Mouse (Mus musculus): Measurements from ENCODE around the gene Atp5mpl. TPM values are rescaled to one million over a fixed set of nuclear protein-coding genes. Genes with fewer than 3 reads are reported as not detected.
A peak's percentile ranks its signal among the peaks of the same experiment; 100 is the strongest.

Atp5mpl gene
- polyA plus RNA-seq (2015; fragmentation: Nextera tagmentation; extraction: Ambion mirVana): 924 and 941 TPM in 2 replicates

DNA sequence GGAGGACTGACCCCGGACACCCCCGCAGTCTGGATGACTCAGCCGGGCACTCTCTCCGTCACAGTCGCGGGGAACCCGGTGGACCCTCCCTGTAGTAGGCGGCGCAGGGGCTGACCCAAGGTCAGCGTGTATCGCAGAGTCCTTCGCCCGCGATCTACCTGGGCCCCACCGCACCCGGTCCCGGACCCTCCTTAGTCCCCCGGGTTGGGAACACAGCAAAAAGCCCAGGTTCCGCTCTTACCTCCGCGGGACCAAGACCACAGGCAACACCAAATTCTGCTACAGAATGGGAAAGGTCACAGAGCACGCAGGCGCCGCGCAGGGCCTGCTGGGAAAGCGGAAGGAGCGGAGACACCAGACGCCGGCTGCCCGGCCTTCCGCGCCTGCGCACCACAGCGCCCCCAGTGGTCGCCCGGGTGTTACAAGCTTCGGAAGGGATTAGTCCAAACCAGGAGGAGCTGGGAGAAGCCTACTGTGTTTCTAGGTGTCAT lies at the start of gene Atp5mpl:
TSS of gene Atp5mpl (minus strand) at position 295 of the 491 bp plus-strand sequence.
- Histone ChIP-seq H3K4me3 (replicated peaks) (peak within 1 kb of the TSS; percentile 74), H3K4me2 (replicated peaks) (peak within 1 kb of the TSS; percentile 74), H3K27me3 (replicated peaks) (no peaks in the 10 kb centered on the region), H3K27ac (peak within 1 kb of the TSS; percentile 59; the same call in 1 of the 2 replicates), H3K36me3 (0 out of 2 replicates have a peak, but pooled peaks cover 1% of the 10 kb centered on the region), H3K9me3 (no peaks in the 10 kb centered on the region), H3K9ac (peak within 1 kb of the TSS; percentile 83), H3K4me1 (replicated peaks) (0 out of 2 replicates have a peak, but pooled peaks cover 9% of the 10 kb centered on the region)
- under 1% methylated on average over 37 of the region's 37 CpGs for WGBS
- ATAC-seq: peak; percentile 96

DNA sequence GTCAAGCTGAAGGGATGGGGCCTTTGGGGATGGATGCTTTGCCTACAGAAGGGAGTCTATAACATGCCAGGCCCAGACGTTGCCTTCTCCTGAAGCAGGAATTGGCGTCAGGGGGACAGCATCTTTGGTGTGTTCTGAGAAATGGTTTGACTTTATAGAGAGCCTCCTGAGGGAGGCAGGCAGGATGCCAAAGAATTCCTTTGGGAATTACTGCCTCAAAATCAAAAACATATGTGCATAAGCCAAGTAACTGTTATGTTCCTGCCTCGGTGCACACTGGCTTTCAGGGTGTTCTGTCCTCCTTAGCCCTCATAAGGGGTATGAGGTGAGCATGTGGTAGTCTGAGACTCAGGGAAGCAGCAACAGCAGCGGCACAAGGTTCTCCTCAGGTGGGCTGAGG lies 49.6 kb upstream of the Atp5mpl start:
- Histone ChIP-seq H3K4me1 (replicated peaks) (no peaks in the 10 kb centered on the region), H3K27me3 (replicated peaks) (no peaks in the 10 kb centered on the region), H3K4me3 (replicated peaks) (no peak overlapping the region), H3K9ac (no peak overlapping the region), H3K36me3 (no peaks in the 10 kb centered on the region), H3K27ac (no peak overlapping the region), H3K9me3 (no peaks in the 10 kb centered on the region), H3K4me2 (replicated peaks) (no peak overlapping the region)
- no peak for ATAC-seq
- WGBS: 70% methylated on average over 4 of the region's 4 CpGs

DNA sequence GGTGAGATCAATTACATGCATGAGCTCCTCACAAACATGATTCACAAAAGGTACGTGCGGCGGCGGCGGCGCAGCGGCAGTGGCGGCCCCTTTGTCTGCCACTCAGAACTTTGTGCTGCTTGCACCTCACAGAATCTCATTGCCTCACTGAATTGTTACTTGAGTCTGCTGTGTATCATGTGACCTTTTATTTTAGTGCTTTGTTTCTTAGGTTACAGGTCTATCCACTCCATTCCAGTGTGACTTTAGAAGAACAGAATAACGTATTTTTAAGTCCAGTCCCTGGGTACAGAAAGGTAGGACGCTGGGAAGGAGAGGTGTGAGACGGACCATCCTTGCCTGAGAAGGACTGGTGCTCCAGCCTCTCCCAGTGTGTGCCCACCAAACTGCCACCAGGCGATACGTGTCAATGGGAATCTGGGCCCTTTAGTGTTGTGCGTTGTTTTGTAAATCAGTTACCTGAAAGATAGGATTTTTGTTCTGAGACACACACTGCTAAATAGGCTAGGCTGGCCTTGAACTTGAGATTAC lies 46.6 kb upstream of the Atp5mpl start:
- no peaks in the 10 kb centered on the region for H3K9me3 ChIP-seq
- ATAC-seq: peak; percentile 31
- 40% methylated on average over 14 of the region's 14 CpGs for WGBS

DNA sequence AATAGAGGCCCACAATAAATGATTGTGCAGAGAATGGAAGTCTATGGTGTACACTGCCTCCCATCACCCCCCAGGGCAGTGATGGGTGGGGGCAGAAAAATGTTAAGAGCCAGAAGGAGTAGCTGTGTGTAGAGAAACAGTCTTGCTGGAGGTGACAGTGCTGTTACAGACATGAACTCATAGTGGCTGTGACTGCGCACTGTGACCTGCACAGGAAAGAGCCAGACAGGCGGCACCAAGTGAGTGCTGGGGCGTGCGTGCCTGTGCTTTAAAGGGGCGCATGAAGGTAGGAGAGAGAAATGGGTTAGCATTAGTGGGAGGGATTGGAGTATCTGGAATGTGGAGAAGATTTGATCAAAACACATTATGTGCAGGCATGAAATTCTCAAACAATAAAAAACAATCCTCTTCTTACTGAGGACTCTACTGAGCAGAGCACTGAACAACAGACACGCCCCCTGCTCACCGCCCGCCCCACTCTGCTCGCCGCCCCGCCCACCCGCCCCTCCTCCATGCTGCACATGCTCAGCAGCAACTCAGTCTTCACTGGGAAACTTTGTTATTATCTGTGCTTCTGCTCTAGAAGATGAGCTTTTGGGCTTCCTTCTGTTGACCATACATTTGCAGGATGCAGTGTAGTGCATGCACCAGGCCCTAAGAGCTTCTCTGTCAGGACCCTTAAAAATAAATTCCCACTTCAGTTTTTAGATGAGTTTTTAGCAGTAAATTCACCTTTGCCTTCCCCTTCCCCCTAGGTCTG lies 45.9 kb upstream of the Atp5mpl start:
- peak; percentile 86 for ATAC-seq
- Histone ChIP-seq H3K9ac (no peak overlapping the region), H3K4me1 (replicated peaks) (no peaks in the 10 kb centered on the region)

More for the DNA sequence above, 46.6 kb upstream of the Atp5mpl start:
- no peaks in the 10 kb centered on the region for H3K27me3 ChIP-seq (replicated peaks)
- H3K36me3 ChIP-seq: no peaks in the 10 kb centered on the region
- H3K4me1 ChIP-seq (replicated peaks): no peaks in the 10 kb centered on the region
- no peak overlapping the region for H3K27ac ChIP-seq
- H3K4me2 ChIP-seq (replicated peaks): peak overlapping the region; percentile 33; the same call in 1 of the 2 replicates
- no peak overlapping the region for H3K4me3 ChIP-seq (replicated peaks)
- H3K9ac ChIP-seq: no peak overlapping the region

DNA sequence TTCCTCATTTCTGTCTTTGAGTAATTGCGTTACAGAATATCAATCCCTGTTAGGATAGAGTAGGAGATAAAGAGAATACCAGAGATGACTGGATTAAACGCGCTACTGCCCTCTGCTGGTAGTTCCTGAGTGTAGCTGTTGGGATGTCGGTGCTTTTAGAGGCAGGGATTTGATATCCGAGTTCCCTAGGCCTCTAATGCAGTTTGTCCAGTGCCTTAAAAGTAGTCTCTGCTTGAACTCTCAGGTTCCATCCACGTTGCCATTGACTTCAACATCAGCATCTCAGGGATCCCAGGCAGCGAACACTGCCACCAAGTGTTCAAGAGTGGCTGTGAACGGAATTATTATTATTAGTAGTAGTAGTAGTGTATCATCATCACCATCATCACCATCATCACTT lies 34.4 kb upstream of the Atp5mpl start:
- Histone ChIP-seq H3K9me3 (no peaks in the 10 kb centered on the region), H3K4me2 (replicated peaks) (no peak overlapping the region), H3K4me1 (replicated peaks) (no peaks in the 10 kb centered on the region), H3K9ac (no peak overlapping the region), H3K36me3 (no peaks in the 10 kb centered on the region), H3K27me3 (replicated peaks) (no peaks in the 10 kb centered on the region), H3K27ac (no peak overlapping the region), H3K4me3 (replicated peaks) (no peak overlapping the region)
- WGBS: 24% methylated on average over 8 of the region's 8 CpGs
- no peak for ATAC-seq

More for the DNA sequence above, 45.9 kb upstream of the Atp5mpl start:
- H3K4me2 ChIP-seq (replicated peaks): peak overlapping the region; percentile 33; the same call in 1 of the 2 replicates
- no peaks in the 10 kb centered on the region for H3K9me3 ChIP-seq
- H3K27ac ChIP-seq: no peak overlapping the region
- H3K27me3 ChIP-seq (replicated peaks): no peaks in the 10 kb centered on the region
- H3K36me3 ChIP-seq: no peaks in the 10 kb centered on the region
- H3K4me3 ChIP-seq (replicated peaks): no peak overlapping the region
- WGBS: 43% methylated on average over 12 of the region's 12 CpGs

DNA sequence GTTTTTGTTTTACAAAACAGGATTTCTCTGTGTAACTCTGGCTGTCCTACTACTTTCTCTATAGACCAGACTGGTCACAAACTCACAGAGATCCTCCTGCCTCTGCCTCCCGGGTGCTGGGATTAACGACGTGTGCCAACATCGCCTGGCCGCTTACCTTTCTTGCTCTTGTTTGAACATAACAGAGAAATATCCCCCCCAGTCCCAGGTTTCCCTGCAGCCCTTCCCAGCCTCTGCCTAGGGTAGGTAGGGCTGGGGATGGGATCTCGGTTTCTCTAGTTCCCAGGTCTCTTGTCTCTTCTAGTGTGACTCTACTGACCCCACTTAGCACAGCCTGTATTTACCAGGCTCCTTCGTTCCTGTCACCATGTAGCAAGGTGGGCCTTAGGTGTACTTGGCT lies 33.0 kb upstream of the Atp5mpl start:
- WGBS: 92% methylated on average over 7 of the region's 7 CpGs
- no peak overlapping the region for H3K9ac ChIP-seq

DNA sequence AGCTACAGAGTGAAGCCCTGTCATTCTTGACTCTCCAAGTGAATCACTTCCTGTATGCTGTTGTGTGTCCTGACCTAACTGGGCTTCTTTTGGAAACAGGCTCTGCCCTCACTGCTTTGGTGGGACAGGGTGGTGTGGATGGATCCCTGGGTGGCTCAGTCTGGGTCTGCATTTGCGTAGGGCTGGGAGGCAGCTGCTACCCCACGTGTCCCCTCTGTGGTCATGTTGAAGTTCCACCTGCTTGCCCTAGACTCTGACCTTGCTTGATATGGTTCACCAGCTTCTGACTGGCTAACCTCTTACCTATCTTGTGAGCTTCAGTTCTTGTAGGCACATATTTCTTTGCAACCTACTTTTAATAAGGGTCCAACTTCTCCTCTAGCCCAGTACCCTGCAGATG lies 28.4 kb upstream of the Atp5mpl start:
- 90% methylated on average over 2 of the region's 2 CpGs for WGBS
- H3K36me3 ChIP-seq: no peaks in the 10 kb centered on the region
- no peak for ATAC-seq

More for the DNA sequence above, 33.0 kb upstream of the Atp5mpl start:
- Histone ChIP-seq H3K4me3 (replicated peaks) (no peak overlapping the region), H3K36me3 (no peaks in the 10 kb centered on the region), H3K9me3 (no peaks in the 10 kb centered on the region), H3K27ac (no peak overlapping the region), H3K4me1 (replicated peaks) (no peaks in the 10 kb centered on the region), H3K4me2 (replicated peaks) (no peak overlapping the region), H3K27me3 (replicated peaks) (no peaks in the 10 kb centered on the region)
- ATAC-seq: no peak

DNA sequence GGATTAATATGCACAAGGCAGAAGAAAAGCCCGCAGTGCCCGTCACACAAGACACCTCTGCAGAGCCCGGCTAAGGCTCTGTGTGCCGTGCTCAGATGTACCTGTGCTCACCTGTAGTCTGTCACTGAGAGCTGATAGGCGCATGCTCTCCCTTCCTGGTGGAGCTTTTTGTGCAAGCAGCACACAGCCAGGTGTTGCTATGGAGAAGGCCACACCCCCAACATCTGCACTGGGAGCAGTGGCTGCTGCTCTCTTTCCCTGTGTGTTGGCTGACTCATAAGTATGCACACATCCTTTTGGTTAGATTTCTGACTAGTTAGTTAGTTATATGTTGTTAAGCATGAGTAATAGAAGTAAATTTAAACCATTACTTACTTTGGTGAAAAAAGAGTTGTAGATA lies 25.8 kb upstream of the Atp5mpl start:
- Histone ChIP-seq H3K4me3 (replicated peaks) (no peak overlapping the region), H3K9ac (no peak overlapping the region), H3K27me3 (replicated peaks) (no peaks in the 10 kb centered on the region), H3K27ac (no peak overlapping the region), H3K36me3 (no peaks in the 10 kb centered on the region), H3K4me2 (replicated peaks) (no peak overlapping the region), H3K4me1 (replicated peaks) (no peaks in the 10 kb centered on the region), H3K9me3 (no peaks in the 10 kb centered on the region)
- no peak for ATAC-seq
- WGBS: 88% methylated on average over 5 of the region's 5 CpGs

More for the DNA sequence above, 28.4 kb upstream of the Atp5mpl start:
- Histone ChIP-seq H3K27ac (no peak overlapping the region), H3K27me3 (replicated peaks) (no peaks in the 10 kb centered on the region), H3K4me2 (replicated peaks) (no peak overlapping the region), H3K9ac (no peak overlapping the region), H3K4me1 (replicated peaks) (no peaks in the 10 kb centered on the region), H3K4me3 (replicated peaks) (no peak overlapping the region), H3K9me3 (no peaks in the 10 kb centered on the region)

DNA sequence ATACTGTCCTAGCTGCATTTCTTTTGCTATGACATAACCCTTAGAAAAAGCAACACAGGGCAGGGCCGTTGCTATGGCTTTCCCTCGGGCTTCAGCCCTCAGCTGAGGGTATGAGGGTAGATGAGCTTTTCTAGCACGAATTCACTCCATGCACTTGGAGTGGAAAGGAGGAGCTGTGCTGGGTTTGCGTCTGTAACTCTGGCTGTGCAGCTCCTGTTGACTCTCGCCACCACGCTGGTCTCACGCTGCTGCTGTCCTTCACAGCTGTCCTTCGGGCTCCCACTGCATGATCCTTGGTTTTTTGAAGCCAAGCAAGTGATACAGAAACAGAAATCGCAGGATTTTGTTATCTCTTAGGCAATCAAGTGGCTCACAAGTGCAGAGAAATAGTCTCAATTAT lies 20.0 kb upstream of the Atp5mpl start:
- no peak for ATAC-seq

DNA sequence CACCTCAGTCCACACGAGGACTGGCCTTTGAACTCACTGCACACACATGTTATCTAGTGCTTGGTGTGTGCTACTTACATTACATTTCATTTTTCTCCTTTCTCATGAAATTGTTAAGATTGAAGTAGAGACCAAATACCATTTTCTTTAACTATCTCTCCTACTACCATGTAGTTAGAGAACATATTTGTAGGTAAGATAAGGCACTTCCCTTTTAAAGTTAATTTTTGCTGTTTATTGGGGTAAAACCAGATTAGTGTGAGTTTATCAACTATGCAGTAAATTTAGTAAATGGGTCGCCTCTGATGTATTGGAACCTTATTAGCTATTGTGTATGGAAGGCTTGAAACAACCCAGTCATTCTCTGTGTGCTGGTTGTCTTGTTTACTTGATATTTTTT lies 16.4 kb upstream of the Atp5mpl start:
- no peak overlapping the region for H3K9ac ChIP-seq
- no peak for ATAC-seq
- no peak overlapping the region for H3K4me3 ChIP-seq (replicated peaks)
- H3K4me1 ChIP-seq (replicated peaks): no peaks in the 10 kb centered on the region
- no peaks in the 10 kb centered on the region for H3K9me3 ChIP-seq
- H3K36me3 ChIP-seq: no peaks in the 10 kb centered on the region
- no peaks in the 10 kb centered on the region for H3K27me3 ChIP-seq (replicated peaks)
- no peak overlapping the region for H3K4me2 ChIP-seq (replicated peaks)
- WGBS: 74% methylated on average over 2 of the region's 2 CpGs
- H3K27ac ChIP-seq: no peak overlapping the region

More for the DNA sequence above, 20.0 kb upstream of the Atp5mpl start:
- Histone ChIP-seq H3K9ac (no peak overlapping the region), H3K4me2 (replicated peaks) (no peak overlapping the region), H3K4me1 (replicated peaks) (no peaks in the 10 kb centered on the region), H3K4me3 (replicated peaks) (no peak overlapping the region), H3K9me3 (no peaks in the 10 kb centered on the region), H3K27ac (no peak overlapping the region), H3K27me3 (replicated peaks) (no peaks in the 10 kb centered on the region), H3K36me3 (no peaks in the 10 kb centered on the region)
- 48% methylated on average over 9 of the region's 9 CpGs for WGBS

DNA sequence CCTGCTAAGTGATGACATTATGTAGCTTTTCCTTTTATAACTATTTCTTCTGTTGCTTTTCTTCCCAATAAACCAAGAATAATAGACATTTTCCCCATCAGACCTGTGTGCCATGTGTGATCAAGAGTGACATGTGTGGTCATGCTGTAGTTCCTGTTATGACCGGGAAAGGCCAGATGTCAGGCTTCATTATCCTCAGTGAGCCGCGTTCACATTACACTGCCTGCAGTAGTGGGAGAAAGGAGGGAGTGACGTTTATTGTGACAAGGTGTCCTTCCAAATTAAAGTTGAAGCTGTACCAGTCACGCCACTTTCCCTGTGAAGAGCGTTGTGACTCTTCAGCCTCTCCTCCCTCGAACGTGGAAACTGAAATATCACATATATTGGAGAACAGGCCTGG lies 15.1 kb upstream of the Atp5mpl start:
- ATAC-seq: no peak

DNA sequence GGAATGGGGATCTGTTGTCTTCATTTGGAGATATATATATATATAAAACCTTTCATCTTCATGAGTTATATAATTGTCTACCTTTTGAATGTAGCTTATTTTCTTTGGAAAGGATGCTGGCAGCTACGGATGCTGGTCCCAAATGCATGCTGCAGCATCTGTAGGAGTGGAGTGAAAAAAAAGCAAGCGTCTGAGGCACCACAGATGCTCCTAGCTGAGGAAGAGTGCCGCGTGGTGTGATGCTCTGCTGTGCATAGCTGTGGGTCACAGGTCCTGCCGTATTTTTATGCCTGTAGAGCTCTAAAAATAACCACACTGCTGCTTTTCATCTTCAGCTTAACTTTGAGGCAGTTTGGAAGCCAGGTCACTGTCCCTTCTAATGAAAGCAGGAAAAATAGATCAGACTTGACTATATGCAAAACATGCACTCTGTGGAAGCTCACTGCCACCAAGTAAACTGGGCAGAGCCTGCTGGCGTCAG lies 14.2 kb upstream of the Atp5mpl start, which contains the start of gene Rd3l:
TSS of gene Rd3l (minus strand) at position 431 of the 481 bp plus-strand sequence.
- H3K4me1 ChIP-seq (replicated peaks): 0 out of 2 replicates have a peak, but pooled peaks cover 2% of the 10 kb centered on the region
- H3K36me3 ChIP-seq: no peaks in the 10 kb centered on the region
- H3K4me2 ChIP-seq (replicated peaks): no peak within 1 kb of the TSS
- no peak within 1 kb of the TSS for H3K9ac ChIP-seq
- H3K27ac ChIP-seq: no peak within 1 kb of the TSS
- H3K27me3 ChIP-seq (replicated peaks): no peaks in the 10 kb centered on the region
- no peaks in the 10 kb centered on the region for H3K9me3 ChIP-seq
- 48% methylated on average over 6 of the region's 6 CpGs for WGBS
- ATAC-seq: no peak
- H3K4me3 ChIP-seq (replicated peaks): no peak within 1 kb of the TSS

More for the DNA sequence above, 15.1 kb upstream of the Atp5mpl start:
- H3K27ac ChIP-seq: no peak overlapping the region
- no peaks in the 10 kb centered on the region for H3K9me3 ChIP-seq
- H3K36me3 ChIP-seq: no peaks in the 10 kb centered on the region
- 80% methylated on average over 8 of the region's 8 CpGs for WGBS
- 0 out of 2 replicates have a peak, but pooled peaks cover under 1% of the 10 kb centered on the region for H3K4me1 ChIP-seq (replicated peaks)
- no peak overlapping the region for H3K4me2 ChIP-seq (replicated peaks)
- H3K9ac ChIP-seq: no peak overlapping the region
- H3K4me3 ChIP-seq (replicated peaks): no peak overlapping the region
- H3K27me3 ChIP-seq (replicated peaks): no peaks in the 10 kb centered on the region

Data from intestine, embryonic 15.5 days (tissue).